Mouse (Mus musculus) central nervous system, embryonic 11.5 days (tissue): ENCODE measurements around the gene Mcpt4. TPM values are rescaled to one million over a fixed set of nuclear protein-coding genes. Genes with fewer than 3 reads are reported as not detected.

Experiments
- polyA plus RNA-seq: library from polyadenylated mRNA; depleted of rRNA; stranded (reverse); fragments of >200 nt; gene quantifications from 2 replicates; pipeline ENCODE4 v1.2.3, GENCODE M21; 2012; rRNA removed

The Mcpt4 gene
- not detected in 2 replicates for polyA plus RNA-seq

DNA sequence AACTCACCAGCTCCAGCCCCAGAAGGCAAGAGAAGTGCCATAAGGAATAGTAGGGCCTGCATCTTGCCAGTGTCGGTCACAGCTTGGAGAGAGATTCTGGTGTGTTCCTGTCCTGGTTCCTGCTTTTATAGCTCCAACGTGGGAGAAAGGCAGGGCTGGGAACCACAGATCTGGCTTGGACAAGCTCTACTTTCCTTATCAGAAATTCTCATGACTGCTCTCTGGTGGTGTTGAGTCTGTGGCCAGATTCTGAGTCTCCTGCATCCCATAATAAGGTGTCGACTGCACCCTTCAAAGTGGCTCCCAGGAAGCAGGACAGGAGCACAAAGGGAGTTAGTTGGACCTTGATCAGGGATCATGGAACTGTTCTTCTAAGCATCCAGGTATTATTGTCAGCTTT lies at the start of gene Mcpt4:
Mcpt4 (minus strand) TSS at position 101 of the 400 bp plus-strand sequence.

DNA sequence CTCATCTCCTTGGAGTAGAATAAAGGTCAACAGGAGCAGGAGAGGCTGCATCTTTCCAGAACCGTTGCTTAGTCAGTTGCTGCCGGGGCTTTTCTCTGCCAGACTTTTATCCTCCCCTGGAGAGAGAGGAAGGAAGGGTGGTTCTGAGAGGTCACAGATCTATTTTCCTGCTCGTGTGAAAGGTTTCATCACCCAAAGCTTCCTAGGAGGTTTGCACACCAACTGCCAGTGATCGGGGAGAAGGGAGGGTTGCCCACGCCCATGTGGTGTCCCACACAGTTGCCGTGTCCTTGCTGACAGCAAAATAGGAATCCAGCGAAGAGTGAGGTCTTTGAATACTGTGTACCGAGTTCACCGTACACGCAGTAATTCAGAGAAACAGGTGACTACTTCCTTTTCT lies 40.3 kb upstream of the Mcpt4 start, which contains the start of gene Ctsg:
Ctsg (minus strand) TSS at position 189 of the 400 bp plus-strand sequence.

GRCm38 (mm10) chr14:56085167-56085566 lies 23.1 kb upstream of the Mcpt4 start, which contains the start of gene Mcpt8:
Gene Mcpt8 (minus strand): TSS chr14:56085273.

DNA sequence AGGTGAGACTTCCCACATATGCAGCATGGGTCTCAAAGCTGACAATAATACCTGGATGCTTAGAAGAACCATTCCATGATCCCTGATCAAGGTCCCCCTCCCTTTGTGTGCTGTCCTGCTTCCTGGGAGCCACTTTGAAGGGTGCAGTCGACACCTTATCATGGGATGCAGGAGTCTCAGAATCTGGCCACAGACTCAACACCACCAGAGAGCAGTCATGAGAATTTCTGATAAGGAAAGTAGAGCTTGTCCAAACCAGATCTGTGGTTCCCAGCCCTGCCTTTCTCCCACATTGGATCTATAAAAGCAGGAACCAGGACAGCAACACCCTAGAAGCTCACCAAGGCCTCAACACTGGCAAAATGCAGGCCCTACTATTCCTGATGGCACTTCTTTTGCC lies 20.3 kb downstream of the Mcpt4 start, which contains the start of gene Mcpt2:
Mcpt2 (plus strand) TSS at position 250 of the 400 bp plus-strand sequence.

GRCm38 (mm10) chr14:56030395-56030794 lies 31.7 kb downstream of the Mcpt4 start, which contains the start of gene Mcpt9:
Gene Mcpt9 (minus strand): TSS chr14:56030495.

DNA sequence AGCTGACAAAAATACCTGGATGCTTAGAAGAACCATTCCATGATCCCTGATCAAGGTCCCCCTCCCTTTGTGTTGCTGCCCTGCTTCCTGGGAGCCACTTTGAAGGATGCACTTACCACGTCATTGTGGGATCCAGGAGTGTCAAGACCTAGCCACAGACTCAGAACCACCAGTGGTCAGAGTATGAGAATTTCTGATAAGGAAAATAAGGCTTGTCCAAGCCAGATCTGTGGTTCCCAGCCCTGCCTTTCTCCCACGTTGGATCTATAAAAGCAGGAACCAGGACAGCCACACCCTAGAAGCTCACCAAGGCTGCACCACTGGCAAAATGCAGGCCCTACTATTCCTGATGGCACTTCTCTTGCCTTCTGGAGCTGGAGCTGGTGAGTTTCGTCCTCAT lies 44.4 kb downstream of the Mcpt4 start, which contains the start of gene Mcpt1:
Mcpt1 (plus strand) TSS at position 301 of the 400 bp plus-strand sequence.

Other genes starting within 250 kb of the Mcpt4 start
- 43.3 and 96.2 TPM in 2 replicates for gene Nfatc4, start 239.2 kb downstream of the Mcpt4 start, polyA plus RNA-seq
- gene Nynrin, start 208.3 kb downstream of the Mcpt4 start, polyA plus RNA-seq: 29.2 and 33.9 TPM in 2 replicates
- 0.58 and 0.65 TPM in 2 replicates for gene Cbln3, start 177.9 kb downstream of the Mcpt4 start, polyA plus RNA-seq
- gene Khnyn, start 177.4 kb downstream of the Mcpt4 start, polyA plus RNA-seq: 22.6 and 26.6 TPM in 2 replicates
- 30.6 and 42.5 TPM in 2 replicates for gene Sdr39u1, start 162.0 kb downstream of the Mcpt4 start, polyA plus RNA-seq
- gene Cma1, start 117.6 kb downstream of the Mcpt4 start, polyA plus RNA-seq: 0.05 TPM in 1 of 2 replicates, not detected in the other
- not detected in 2 replicates for gene Cma2, start 111.3 kb downstream of the Mcpt4 start, polyA plus RNA-seq
- not detected in 2 replicates for gene Mcpt1, start 44.3 kb downstream of the Mcpt4 start, polyA plus RNA-seq
- gene Mcpt9, start 31.8 kb downstream of the Mcpt4 start, polyA plus RNA-seq: not detected in 2 replicates
- not detected in 2 replicates for gene Mcpt2, start 20.3 kb downstream of the Mcpt4 start, polyA plus RNA-seq
- gene Mcpt8, start 23.0 kb upstream of the Mcpt4 start, polyA plus RNA-seq: not detected in 2 replicates
- 0.10 and 0.19 TPM in 2 replicates for gene Ctsg, start 40.3 kb upstream of the Mcpt4 start, polyA plus RNA-seq
- gene Gzme, start 58.3 kb upstream of the Mcpt4 start, polyA plus RNA-seq: not detected in 2 replicates
- not detected in 2 replicates for gene Gzmd, start 70.3 kb upstream of the Mcpt4 start, polyA plus RNA-seq
- gene Gzmg, start 97.3 kb upstream of the Mcpt4 start, polyA plus RNA-seq: 0.06 TPM in 1 of 2 replicates, not detected in the other
- gene Gzmn, start 112.3 kb upstream of the Mcpt4 start, polyA plus RNA-seq: not detected in 2 replicates
- not detected in 2 replicates for gene Gzmf, start 149.1 kb upstream of the Mcpt4 start, polyA plus RNA-seq
- not detected in 2 replicates for gene Gzmc, start 172.3 kb upstream of the Mcpt4 start, polyA plus RNA-seq
- gene Gzmb, start 199.9 kb upstream of the Mcpt4 start, polyA plus RNA-seq: 0.06 TPM in 1 of 2 replicates, not detected in the other